Mouse (Mus musculus) testis, adult 2 months (tissue): ENCODE measurements around the gene Zmiz1. TPM values are rescaled to one million over a fixed set of nuclear protein-coding genes. Genes with fewer than 3 reads are reported as not detected.

Experiments
- H3K27ac ChIP-seq: fragments of 200-500 bp; 2 replicates; pipeline ENCODE4 v1.5.1; 2012; ENCODE audit warnings: low read depth, low read length; ENCODE audit not compliant: control insufficient read depth, insufficient read depth
- H3K27me3 ChIP-seq: fragments of 200-500 bp; 2 replicates; pipeline ENCODE4 v1.6.1; 2012; ENCODE audit warnings: mild to moderate bottlenecking, low read length, moderate library complexity; ENCODE audit not compliant: control insufficient read depth, insufficient read depth
- H3K36me3 ChIP-seq: fragments of 200-500 bp; 2 replicates; pipeline ENCODE4 v1.6.1; 2012; ENCODE audit warnings: mild to moderate bottlenecking, low read length; ENCODE audit not compliant: control insufficient read depth, insufficient read depth
- H3K4me1 ChIP-seq: fragments of 200-500 bp; 2 replicates; pipeline ENCODE4 v1.6.1; 2012; ENCODE audit warnings: low read length; ENCODE audit not compliant: control insufficient read depth, insufficient read depth
- H3K4me3 ChIP-seq: fragments of 200-500 bp; 2 replicates; pipeline ENCODE4 v1.5.1; 2012; ENCODE audit warnings: low read depth, mild to moderate bottlenecking, low read length, moderate library complexity, mixed read lengths; ENCODE audit not compliant: control insufficient read depth
- CTCF ChIP-seq: fragments of 200-500 bp; IDR thresholded peaks from 2 replicates; pipeline ENCODE4 v1.5.1; 2012; ENCODE audit warnings: low read depth, mild to moderate bottlenecking, inconsistent platforms, low read length, moderate library complexity; ENCODE audit not compliant: control insufficient read depth, insufficient read depth, insufficient replicate concordance
- POLR2A ChIP-seq: fragments of 200-500 bp; IDR thresholded peaks from 2 replicates; pipeline ENCODE4 v1.6.1; 2012; ENCODE audit warnings: low read depth, mild to moderate bottlenecking, inconsistent platforms, low read length, moderate library complexity; ENCODE audit not compliant: control insufficient read depth
- polyA plus RNA-seq: library from polyadenylated mRNA; depleted of rRNA; stranded (reverse); fragments of >200 nt; gene quantifications from 2 replicates; pipeline ENCODE4 v1.2.3, GENCODE M21; 2012

Zmiz1 gene
- polyA plus RNA-seq, 1 experiment, result 9.1 TPM

DNA sequence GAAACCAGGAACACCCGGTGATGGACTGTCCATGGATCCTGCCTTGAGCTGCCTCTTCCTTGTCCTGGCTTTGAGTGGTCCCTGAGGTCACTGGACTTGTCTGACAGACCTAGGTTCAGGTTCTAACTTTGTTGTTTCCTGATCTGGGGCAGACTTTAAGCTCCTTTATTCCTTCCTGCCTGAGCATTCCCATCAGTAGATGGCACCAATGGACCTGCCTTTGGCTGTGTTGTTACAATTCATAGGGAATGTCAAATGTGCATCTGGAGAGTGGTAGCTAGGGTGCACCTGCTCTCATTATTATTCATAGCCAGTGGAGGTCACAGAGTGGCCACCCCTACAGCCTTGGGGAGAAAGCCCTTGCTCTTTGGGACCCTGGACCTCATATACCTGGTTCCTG lies 99.5 kb downstream of the Zmiz1 start:
- Histone ChIP-seq H3K27me3 (no peaks in the 10 kb centered on the region), H3K4me3 (no peak overlapping the region), H3K4me1 (no peaks in the 10 kb centered on the region; the same call in 1 of the 2 replicates), H3K27ac (no peak overlapping the region), H3K36me3 (no peaks in the 10 kb centered on the region)
- TF ChIP-seq POLR2A (no peak), CTCF (no peak)

DNA sequence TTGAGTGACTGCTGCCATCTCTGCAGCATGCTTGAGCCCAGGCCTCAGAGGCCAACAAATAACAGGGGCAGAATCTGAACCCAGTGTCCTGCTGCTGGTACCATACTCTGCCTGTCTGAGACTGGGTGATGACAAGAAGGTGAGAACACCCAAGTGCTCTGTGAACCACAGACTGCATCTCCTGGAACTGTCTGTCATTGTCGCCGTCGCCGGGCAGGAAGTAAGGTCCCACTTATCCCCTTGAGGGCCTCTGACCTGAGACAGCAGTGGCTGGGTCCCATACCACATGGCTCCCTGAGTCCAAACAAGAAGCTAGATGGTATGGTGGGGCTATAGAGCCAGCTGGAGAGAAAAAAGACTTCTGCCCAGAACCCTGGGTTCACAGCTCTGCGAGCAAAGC lies 100.9 kb downstream of the Zmiz1 start:
- Histone ChIP-seq H3K4me1 (no peaks in the 10 kb centered on the region; the same call in 1 of the 2 replicates), H3K4me3 (no peak overlapping the region), H3K27me3 (no peaks in the 10 kb centered on the region), H3K27ac (no peak overlapping the region), H3K36me3 (no peaks in the 10 kb centered on the region)
- TF ChIP-seq POLR2A, result no peak
- TF ChIP-seq CTCF, result no peak

- no peaks in the 10 kb centered on the region; the same call in 1 of the 2 replicates for H3K4me1 ChIP-seq
- TF ChIP-seq CTCF (no peak), POLR2A (no peak)
- no peak overlapping the region for H3K27ac ChIP-seq
- H3K27me3 ChIP-seq, result no peaks in the 10 kb centered on the region
- no peak overlapping the region for H3K4me3 ChIP-seq
- no peaks in the 10 kb centered on the region for H3K36me3 ChIP-seq
These were observed 101.9 kb downstream of the Zmiz1 start for GRCm38 (mm10) chr14:25560841-25561240.

DNA sequence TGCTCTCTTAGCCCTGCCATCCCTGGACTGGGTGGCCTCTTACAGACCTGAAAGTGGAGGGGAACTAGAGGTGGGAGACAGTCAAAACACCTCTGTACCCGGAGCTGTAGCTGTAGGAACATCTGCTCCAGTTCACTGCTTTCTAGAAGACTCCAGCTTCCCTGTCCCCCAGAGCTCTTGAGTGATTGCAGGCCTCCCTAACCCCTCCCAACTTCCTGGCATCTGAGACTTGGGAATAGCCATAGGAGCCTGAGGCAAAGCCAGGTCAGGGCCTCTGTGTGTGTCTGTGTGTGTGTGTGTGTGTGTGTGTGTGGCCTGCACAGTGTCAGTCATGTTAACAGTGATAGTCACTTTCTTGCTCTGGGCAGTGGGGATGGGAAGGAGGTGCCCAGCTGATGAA lies 102.7 kb downstream of the Zmiz1 start:
- Histone ChIP-seq H3K4me3 (no peak overlapping the region), H3K4me1 (no peaks in the 10 kb centered on the region; the same call in 1 of the 2 replicates), H3K27me3 (no peaks in the 10 kb centered on the region), H3K27ac (no peak overlapping the region), H3K36me3 (no peaks in the 10 kb centered on the region)
- TF ChIP-seq CTCF, result no peak
- TF ChIP-seq POLR2A, result no peak

GRCm38 (mm10) chr14:25562447-25562846 lies 103.5 kb downstream of the Zmiz1 start:
- Histone ChIP-seq H3K4me3 (no peak overlapping the region), H3K27ac (no peak overlapping the region), H3K27me3 (no peaks in the 10 kb centered on the region), H3K36me3 (no peaks in the 10 kb centered on the region), H3K4me1 (no peaks in the 10 kb centered on the region; the same call in 1 of the 2 replicates)
- TF ChIP-seq CTCF (no peak), POLR2A (no peak)

DNA sequence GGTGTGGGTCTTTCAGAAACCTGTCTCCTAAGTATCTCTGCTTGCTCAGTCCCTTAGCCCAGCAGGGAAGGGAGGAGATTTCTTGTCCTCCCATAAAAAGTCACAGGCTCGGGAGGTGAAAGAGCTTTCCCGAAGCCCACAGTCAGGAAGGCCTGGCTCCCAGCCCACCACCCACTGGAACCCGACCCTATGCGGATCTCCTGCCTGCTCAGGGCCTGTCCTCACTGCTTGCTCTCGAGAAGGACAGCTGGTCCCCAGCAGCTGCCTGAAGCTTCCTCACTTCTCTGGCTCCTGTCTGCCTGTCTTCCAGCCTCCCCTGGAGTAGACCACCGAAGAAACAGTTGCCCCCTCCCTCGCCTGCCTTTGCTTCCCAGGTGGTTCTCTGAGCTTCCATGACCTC lies 103.9 kb downstream of the Zmiz1 start:
- H3K36me3 ChIP-seq, result no peaks in the 10 kb centered on the region
- no peak for TF ChIP-seq POLR2A
- no peak for TF ChIP-seq CTCF
- no peak overlapping the region for H3K4me3 ChIP-seq
- H3K27me3 ChIP-seq, result no peaks in the 10 kb centered on the region
- H3K4me1 ChIP-seq, result no peaks in the 10 kb centered on the region
- no peak overlapping the region for H3K27ac ChIP-seq

GRCm38 (mm10) chr14:25564577-25564976 lies 105.6 kb downstream of the Zmiz1 start:
- Histone ChIP-seq H3K27ac (no peak overlapping the region), H3K4me1 (no peaks in the 10 kb centered on the region), H3K36me3 (no peaks in the 10 kb centered on the region), H3K27me3 (no peaks in the 10 kb centered on the region), H3K4me3 (no peak overlapping the region)
- TF ChIP-seq POLR2A (no peak), CTCF (no peak)
